Mouse (Mus musculus) MEL (cell line): ENCODE data around the gene Ferd3l. TPM values are rescaled to one million over a fixed set of nuclear protein-coding genes. Genes with fewer than 3 reads are reported as not detected.

Experiments
- DNase-seq: peaks from one replicate; pipeline ENCODE4 v3.0.0; 2011; ENCODE audit warnings: low read depth, low spot score
- H3K27ac ChIP-seq: 2 replicates; pipeline ENCODE4 v1.5.1; 2012; ENCODE audit warnings: low read depth, mild to moderate bottlenecking, control low read depth, low read length, moderate library complexity; ENCODE audit not compliant: control insufficient read depth
- H3K27me3 ChIP-seq, 2 experiments: fragments of 150-350 bp in 1 of 2; sonication (generic) in 1 of 2; 2 replicates each; pipeline ENCODE4 v1.6.1; 2012; ENCODE audit warnings: low read length in 2 of 2, mild to moderate bottlenecking in 2 of 2, improper control_type of control experiment in 1 of 2, moderate library complexity in 1 of 2; ENCODE audit not compliant: insufficient read depth in 2 of 2, control insufficient read depth in 1 of 2
- H3K36me3 ChIP-seq, 2 experiments: 2 replicates each; pipeline ENCODE4 v1.6.1; 2012 to 2014; ENCODE audit warnings: low read length in 2 of 2, improper control_type of control experiment in 1 of 2, inconsistent platforms in 1 of 2, mild to moderate bottlenecking in 1 of 2; ENCODE audit not compliant: insufficient read depth in 2 of 2, control insufficient read depth in 1 of 2
- H3K4me1 ChIP-seq, 2 experiments: fragments of 150-350 bp in 1 of 2; sonication (generic) in 1 of 2; 2 replicates each; pipeline ENCODE4 v1.6.1; 2012; ENCODE audit warnings: low read length in 2 of 2, improper control_type of control experiment in 1 of 2, mild to moderate bottlenecking in 1 of 2; ENCODE audit not compliant: insufficient read depth in 2 of 2, control insufficient read depth in 1 of 2
- H3K4me3 ChIP-seq, 2 experiments: fragments of 150-350 bp in 1 of 2; sonication (generic) in 1 of 2; 2 replicates each; pipeline ENCODE4 v1.5.1; 2012; ENCODE audit warnings: low read depth in 2 of 2, low read length in 2 of 2, mild to moderate bottlenecking in 2 of 2, moderate library complexity in 2 of 2, control low read depth in 1 of 2, improper control_type of control experiment in 1 of 2; ENCODE audit not compliant: control insufficient read depth in 1 of 2, insufficient read depth in 1 of 2
- H3K79me2 ChIP-seq: 2 replicates; pipeline ENCODE4 v1.6.1; 2012; ENCODE audit warnings: mild to moderate bottlenecking, low read length, moderate library complexity; ENCODE audit not compliant: control insufficient read depth, poor library complexity, insufficient read depth
- H3K9ac ChIP-seq: 2 replicates; pipeline ENCODE4 v1.6.1; 2012; ENCODE audit warnings: low read depth, mild to moderate bottlenecking, control low read depth, low read length, moderate library complexity; ENCODE audit not compliant: control insufficient read depth, poor library complexity, severe bottlenecking
- H3K9me3 ChIP-seq: fragments of 150-350 bp; sonication (generic); replicated peaks from 2 replicates; pipeline ENCODE4 v1.6.1; 2012; ENCODE audit warnings: mild to moderate bottlenecking, low read length, improper control_type of control experiment, moderate library complexity; ENCODE audit not compliant: insufficient read depth
- BHLHE40 ChIP-seq: IDR thresholded peaks from 2 replicates; pipeline ENCODE4 v1.6.1; 2012; ENCODE audit warnings: low read depth, mild to moderate bottlenecking, inconsistent platforms, low read length, improper control_type of control experiment, borderline replicate concordance
- CHD1 ChIP-seq: IDR thresholded peaks from 2 replicates; pipeline ENCODE4 v1.6.1; 2012; ENCODE audit warnings: low read depth, mild to moderate bottlenecking, inconsistent platforms, low read length, improper control_type of control experiment
- CHD2 ChIP-seq: IDR thresholded peaks from 2 replicates; pipeline ENCODE4 v1.6.1; 2011; ENCODE audit warnings: low read length, improper control_type of control experiment
- CTCF ChIP-seq, 3 experiments: IDR thresholded peaks in 2 of 3; conservative IDR thresholded peaks in 1 of 3; 2 replicates each; pipeline ENCODE4 v1.5.1; 2011 to 2012; ENCODE audit warnings: low read length in 3 of 3, low read depth in 2 of 3, mild to moderate bottlenecking in 2 of 3, improper control_type of control experiment in 1 of 3, inconsistent platforms in 1 of 3, mixed read lengths in 1 of 3, moderate library complexity in 1 of 3; ENCODE audit not compliant: control insufficient read depth in 1 of 3, insufficient read depth in 1 of 3, poor library complexity in 1 of 3, severe bottlenecking in 1 of 3
- E2F4 ChIP-seq: IDR thresholded peaks from 2 replicates; pipeline ENCODE4 v1.6.1; 2011; ENCODE audit warnings: low read depth, low read length, improper control_type of control experiment, borderline replicate concordance
- GABPA ChIP-seq: IDR thresholded peaks from 2 replicates; pipeline ENCODE4 v1.6.1; 2012; ENCODE audit warnings: low read depth, mild to moderate bottlenecking, inconsistent platforms, low read length, improper control_type of control experiment, moderate library complexity
- JUND ChIP-seq: IDR thresholded peaks from 2 replicates; pipeline ENCODE4 v1.6.1; 2011; ENCODE audit warnings: low read depth, mild to moderate bottlenecking, improper control_type of control experiment, low read length
- KAT2A ChIP-seq: conservative IDR thresholded peaks from 2 replicates; pipeline ENCODE4 v1.6.1; 2012; ENCODE audit warnings: low read depth, low read length, improper control_type of control experiment, inconsistent platforms
- MAZ ChIP-seq: IDR thresholded peaks from 2 replicates; pipeline ENCODE4 v1.6.1; 2012; ENCODE audit warnings: low read depth, mild to moderate bottlenecking, inconsistent platforms, low read length, improper control_type of control experiment
- MYB ChIP-seq: IDR thresholded peaks from 2 replicates; pipeline ENCODE4 v1.6.1; 2011; ENCODE audit warnings: mild to moderate bottlenecking, low read depth, low read length, improper control_type of control experiment
- NELFE ChIP-seq: IDR thresholded peaks from 2 replicates; pipeline ENCODE4 v1.6.1; 2011; ENCODE audit warnings: low read depth, low read length, improper control_type of control experiment
- RAD21 ChIP-seq: IDR thresholded peaks from 2 replicates; pipeline ENCODE4 v1.6.1; 2011; ENCODE audit warnings: mild to moderate bottlenecking, low read depth, low read length, improper control_type of control experiment
- RCOR1 ChIP-seq: IDR thresholded peaks from 2 replicates; pipeline ENCODE4 v1.6.1; 2012; ENCODE audit warnings: low read depth, mild to moderate bottlenecking, inconsistent platforms, low read length, improper control_type of control experiment
- SMC3 ChIP-seq: IDR thresholded peaks from 2 replicates; pipeline ENCODE4 v1.6.1; 2011; ENCODE audit warnings: low read depth, low read length, improper control_type of control experiment
- TAL1 ChIP-seq: IDR thresholded peaks from 2 replicates; pipeline ENCODE4 v1.6.1; 2012; ENCODE audit warnings: mild to moderate bottlenecking, inconsistent platforms, low read length, moderate library complexity, mixed read lengths
- USF1 ChIP-seq: IDR thresholded peaks from 2 replicates; pipeline ENCODE4 v1.6.1; 2014; ENCODE audit warnings: low read depth, mild to moderate bottlenecking, inconsistent platforms, low read length, improper control_type of control experiment, moderate library complexity
- ZKSCAN1 ChIP-seq: IDR thresholded peaks from 2 replicates; pipeline ENCODE4 v1.6.1; 2012; ENCODE audit warnings: low read depth, mild to moderate bottlenecking, inconsistent platforms, low read length, improper control_type of control experiment, moderate library complexity
- ZNF384 ChIP-seq: IDR thresholded peaks from 2 replicates; pipeline ENCODE4 v1.6.1; 2012; ENCODE audit warnings: low read depth, mild to moderate bottlenecking, inconsistent platforms, low read length, improper control_type of control experiment
- polyA plus RNA-seq, 2 experiments: library from polyadenylated mRNA; stranded (reverse) in 1 of 2; unstranded in 1 of 2; fragments of >175 nt in 1 of 2; fragments of >200 nt in 1 of 2; gene quantifications; 2 replicates each; pipeline versions ENCODE4 v1.2.1 to v1.2.4; 2012; ENCODE audit warnings: low replicate concordance in 2 of 2, low read depth in 1 of 2; ENCODE audit not compliant: insufficient read length in 2 of 2, insufficient read depth in 1 of 2, missing spikeins in 1 of 2
- total RNA-seq: library from RNA; depleted of rRNA; stranded (reverse); fragments of 300-350 nt; gene quantifications from 2 replicates; pipeline ENCODE4 v1.2.3, GENCODE M21; 2012; rRNA removed

Gene Ferd3l
- total RNA-seq, result not detected in 2 replicates
- not detected for polyA plus RNA-seq

DNA sequence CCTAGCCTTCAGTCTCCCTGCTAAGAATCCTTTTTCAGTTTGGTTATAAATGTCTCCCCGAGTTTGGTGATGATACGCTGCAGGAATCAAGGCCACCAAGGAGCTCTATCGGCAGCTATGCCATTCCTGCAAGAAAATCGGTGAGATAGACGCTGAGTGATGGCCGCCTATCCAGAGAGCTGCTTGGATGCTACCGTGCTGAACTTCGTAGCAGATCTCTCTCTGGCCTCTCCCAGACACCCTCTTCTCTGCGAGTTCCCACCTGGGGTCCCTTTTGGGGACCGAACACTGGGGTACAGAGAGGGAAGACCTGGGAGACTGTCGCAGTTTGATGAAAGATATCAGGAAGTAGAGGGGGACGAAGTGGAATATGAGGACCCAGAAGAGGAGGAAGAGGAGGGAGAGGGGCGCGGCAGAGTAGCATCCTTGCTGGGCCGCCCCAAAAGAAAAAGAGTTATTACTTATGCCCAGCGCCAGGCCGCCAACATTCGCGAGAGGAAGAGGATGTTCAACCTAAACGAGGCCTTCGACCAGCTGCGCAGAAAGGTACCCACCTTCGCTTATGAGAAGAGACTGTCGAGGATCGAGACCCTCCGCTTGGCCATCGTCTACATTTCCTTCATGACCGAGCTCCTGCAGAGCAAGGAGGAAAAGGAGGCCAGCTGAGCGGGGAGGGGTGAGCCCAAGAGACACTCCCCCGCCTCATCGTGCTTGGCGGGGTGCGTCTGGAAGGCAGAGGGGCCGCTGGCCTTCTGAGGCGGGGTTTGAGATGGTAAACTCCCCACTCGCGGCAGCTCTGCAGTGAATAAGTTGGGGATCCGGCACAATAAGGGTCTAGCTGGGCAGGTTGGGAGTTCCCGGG is at the start of gene Ferd3l:
Gene Ferd3l, plus strand, starts transcription at position 95 of the 862 bp plus-strand sequence.
- no peaks in the 10 kb centered on the region for H3K9me3 ChIP-seq
- no peak within 1 kb of the TSS for H3K9ac ChIP-seq
- no peak within 1 kb of the TSS for H3K4me3 ChIP-seq
- H3K36me3 ChIP-seq, result no peaks in the 10 kb centered on the region
- no peaks in the 10 kb centered on the region for H3K4me1 ChIP-seq
- TF ChIP-seq CHD2, result no peak
- TF ChIP-seq MYB, result no peak
- no peak for TF ChIP-seq MAZ
- TF ChIP-seq NELFE, result no peak
- TF ChIP-seq RAD21, result no peak
- H3K27me3 ChIP-seq, result no peaks in the 10 kb centered on the region
- H3K79me2 ChIP-seq, result no peaks in the 10 kb centered on the region
- no peak for DNase-seq
- no peak within 1 kb of the TSS for H3K27ac ChIP-seq

DNA sequence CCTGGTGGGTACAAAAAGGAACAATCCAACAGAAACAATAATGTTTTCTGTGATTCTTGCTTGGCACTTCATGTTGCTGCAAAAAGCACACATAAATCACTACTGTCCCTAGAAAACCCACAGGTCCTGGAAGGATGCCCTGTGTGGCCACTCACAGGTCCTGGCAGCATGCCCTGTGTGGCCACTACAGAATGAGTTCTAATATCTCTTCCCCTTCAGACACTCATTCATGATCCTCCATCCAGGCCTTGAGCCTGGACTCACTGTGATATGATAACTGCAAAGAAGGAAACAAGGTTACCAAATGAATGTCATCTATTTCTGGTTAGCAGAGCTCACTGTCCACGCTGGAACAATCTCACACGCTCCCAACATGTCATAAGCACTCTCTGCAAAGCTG is 34.3 kb upstream of the Ferd3l start:
- Histone ChIP-seq H3K9me3 (no peaks in the 10 kb centered on the region), H3K27ac (no peak overlapping the region), H3K4me3 (no peak overlapping the region), H3K36me3 (no peaks in the 10 kb centered on the region), H3K79me2 (no peaks in the 10 kb centered on the region), H3K4me1 (no peaks in the 10 kb centered on the region), H3K27me3 (no peaks in the 10 kb centered on the region), H3K9ac (no peak overlapping the region)
- no peak for TF ChIP-seq USF1
- TF ChIP-seq JUND, result no peak
- TF ChIP-seq GABPA, result no peak
- no peak for TF ChIP-seq MAZ
- no peak for TF ChIP-seq SMC3
- TF ChIP-seq E2F4, result no peak
- TF ChIP-seq RAD21, result no peak
- no peak for TF ChIP-seq KAT2A
- no peak for TF ChIP-seq ZNF384
- DNase-seq, result no peak

DNA sequence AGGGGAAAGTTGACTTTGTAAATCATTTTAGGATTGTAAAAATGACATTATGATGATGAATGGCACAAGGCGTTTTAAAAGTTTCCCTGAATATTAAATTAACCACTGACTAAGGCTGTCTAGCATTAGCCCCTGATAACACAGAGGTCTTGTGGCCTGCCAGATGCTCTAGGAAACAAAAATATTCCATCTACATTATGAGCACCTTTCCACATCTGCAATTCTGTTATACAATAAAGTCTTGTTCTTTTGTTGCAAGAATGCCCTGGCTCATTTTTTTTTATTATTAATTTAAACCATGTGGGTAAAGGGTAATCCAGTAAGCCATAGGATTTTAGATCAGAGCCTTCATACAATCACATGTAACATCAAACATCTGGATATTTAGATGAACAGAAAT is 33.6 kb upstream of the Ferd3l start:
- H3K9me3 ChIP-seq, result no peaks in the 10 kb centered on the region
- H3K27me3 ChIP-seq, result no peaks in the 10 kb centered on the region

More for the DNA sequence above, 33.6 kb upstream of the Ferd3l start:
- Histone ChIP-seq H3K4me3 (no peak overlapping the region), H3K27ac (no peak overlapping the region)
- DNase-seq, result no peak
- no peak for TF ChIP-seq KAT2A
- no peak for TF ChIP-seq RAD21
- no peak for TF ChIP-seq CHD1
- TF ChIP-seq RCOR1, result no peak
- TF ChIP-seq E2F4, result no peak
- no peak for TF ChIP-seq CTCF (IDR thresholded peaks at IDR 0.05 in 2 of 3, conservative IDR thresholded peaks at IDR 0.05 in 1 of 3; ENCODE audit: control insufficient read depth in 1 of 3, insufficient read depth in 1 of 3, low read depth in 2 of 3, low read length in 3 of 3, poor library complexity in 1 of 3, severe bottlenecking in 1 of 3)
- TF ChIP-seq TAL1, result no peak
- no peak for TF ChIP-seq ZKSCAN1
- TF ChIP-seq BHLHE40, result no peak
- TF ChIP-seq, all 39 proteins: peak for 0
- Histone ChIP-seq H3K79me2 (no peaks in the 10 kb centered on the region), H3K36me3 (no peaks in the 10 kb centered on the region), H3K9ac (no peak overlapping the region), H3K4me1 (no peaks in the 10 kb centered on the region)
